Mouse (Mus musculus) kidney, adult 18-20 months (tissue): ENCODE measurements at regions not wholly inside any gene's neighbourhood (a gene's known extent, or its start where the extent isn't known, plus 50 kb on each side); places are given as distances from the start of the nearest gene placed in this dataset.
A peak's percentile ranks its signal among the peaks of the same experiment; 100 is the strongest.

Experiments used
- DNase-seq: peaks from one replicate; pipeline ENCODE4 v3.0.0; 2021

GRCm38 (mm10) chr10:111111020-111111419, 53.5 kb upstream of the Osbpl8 start:
- DNase-seq: no peak

- peak; percentile 73 for DNase-seq
Observed at GRCm38 (mm10) chr10:111108658-111109633, 55.6 kb upstream of the Osbpl8 start.

DNA sequence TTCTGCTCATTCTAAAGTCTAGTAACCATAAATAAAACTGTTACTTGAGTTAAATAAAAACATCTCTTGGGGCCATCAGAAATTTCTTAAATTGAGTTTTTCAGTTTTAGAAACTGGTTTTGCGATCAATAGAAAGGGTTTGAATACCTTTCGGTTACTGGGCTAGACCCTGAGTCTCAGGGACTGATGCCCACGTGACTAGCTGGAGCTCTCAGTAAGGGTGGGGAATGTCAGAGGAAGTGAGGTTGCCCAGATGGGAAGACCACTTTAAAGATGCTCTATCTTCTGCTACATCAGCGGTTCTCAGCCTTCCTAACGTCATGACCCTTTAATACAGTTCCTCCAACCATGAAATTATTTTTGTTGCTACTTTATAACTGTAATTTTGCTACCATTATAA, 56.7 kb upstream of the Osbpl8 start:
- no peak for DNase-seq

DNA sequence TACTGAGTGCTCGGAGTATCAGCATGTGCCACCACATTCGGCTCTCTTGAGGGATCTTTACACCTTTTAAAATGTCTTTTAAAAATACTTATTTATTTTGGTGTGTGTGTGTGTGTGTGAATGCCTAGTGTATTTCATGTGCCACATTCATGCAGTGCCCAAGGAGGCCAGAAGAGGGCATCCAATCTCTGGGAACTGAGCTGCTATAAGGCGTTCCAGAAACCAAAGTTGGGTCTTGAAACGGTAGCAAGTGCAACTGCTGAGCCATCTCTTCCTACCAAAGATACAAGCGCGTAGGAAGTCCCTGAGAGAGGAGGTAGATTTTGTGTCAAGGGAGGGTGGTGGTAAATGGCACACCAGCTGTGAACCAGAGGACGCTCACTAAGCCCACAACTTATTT, 57.2 kb upstream of the Osbpl8 start:
- peak; percentile 82 for DNase-seq

- DNase-seq: no peak
Observed at GRCm38 (mm10) chr10:111106411-111106810, 58.1 kb upstream of the Osbpl8 start.

DNA sequence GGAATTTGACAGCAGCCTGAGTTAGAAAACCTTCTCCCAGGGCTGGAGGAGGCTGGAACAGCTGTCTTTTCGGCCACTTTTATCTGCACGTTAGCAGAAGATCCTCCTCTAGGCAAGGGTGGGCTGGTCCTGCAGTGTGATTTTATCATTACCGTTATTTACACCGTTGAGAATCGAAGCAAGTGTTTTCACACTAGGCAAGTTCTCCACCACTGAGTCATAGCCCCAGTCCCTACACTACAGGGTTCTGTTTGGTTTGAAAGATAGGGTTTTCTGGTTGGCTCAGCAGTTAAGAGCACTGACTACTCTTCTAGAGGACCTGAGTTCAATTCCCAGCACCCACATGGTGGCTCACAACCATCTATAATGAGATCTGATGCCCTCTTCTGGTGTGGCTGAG, 58.9 kb upstream of the Osbpl8 start:
- no peak for DNase-seq

- no peak for DNase-seq
Observed at GRCm38 (mm10) chr10:111103512-111103911, 61.0 kb upstream of the Osbpl8 start.

- DNase-seq: peak; percentile 26
Observed at GRCm38 (mm10) chr10:111103086-111103485, 61.5 kb upstream of the Osbpl8 start.

DNA sequence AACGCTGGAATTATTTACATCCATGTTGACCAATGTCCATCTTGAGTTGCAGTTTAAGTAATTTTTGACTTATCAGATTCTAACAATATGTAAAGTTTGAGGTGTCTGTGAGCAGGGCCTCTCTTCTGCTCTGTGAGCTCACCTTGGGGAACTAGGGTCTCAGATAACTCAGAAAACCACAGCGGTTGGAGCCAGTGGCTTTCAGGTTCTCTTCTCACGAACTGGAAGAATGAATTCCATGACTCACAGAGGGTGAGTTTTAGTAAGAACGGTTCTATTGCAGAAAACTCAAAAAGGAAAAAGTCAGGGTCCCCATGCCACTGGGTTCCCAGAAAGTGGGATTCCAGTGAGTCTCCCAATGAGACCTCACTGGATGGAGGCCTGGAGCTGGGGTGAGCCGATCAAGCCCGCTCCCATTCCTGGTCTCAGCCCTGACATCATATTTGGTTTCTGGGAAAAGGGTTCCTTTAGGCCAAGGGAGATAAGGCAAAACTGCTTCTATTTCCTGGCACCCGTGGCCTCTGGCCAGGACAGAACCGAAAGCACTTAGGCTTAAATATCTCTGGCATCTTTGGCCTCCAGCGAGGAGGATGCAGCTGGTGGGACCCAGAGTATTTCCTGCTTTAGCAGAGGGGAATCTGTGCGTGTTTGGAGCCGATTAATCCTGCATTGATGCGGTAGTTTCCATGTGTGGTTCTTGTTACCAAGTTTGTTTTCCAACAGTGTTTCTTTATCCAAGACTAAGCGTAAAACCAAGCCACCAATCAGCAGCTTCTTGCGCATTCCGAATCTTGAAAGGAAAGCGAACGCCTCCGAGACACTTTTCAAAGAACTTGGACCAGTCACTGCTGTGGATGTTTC, 62.4 kb upstream of the Osbpl8 start:
- peak; percentile 66 for DNase-seq

DNA sequence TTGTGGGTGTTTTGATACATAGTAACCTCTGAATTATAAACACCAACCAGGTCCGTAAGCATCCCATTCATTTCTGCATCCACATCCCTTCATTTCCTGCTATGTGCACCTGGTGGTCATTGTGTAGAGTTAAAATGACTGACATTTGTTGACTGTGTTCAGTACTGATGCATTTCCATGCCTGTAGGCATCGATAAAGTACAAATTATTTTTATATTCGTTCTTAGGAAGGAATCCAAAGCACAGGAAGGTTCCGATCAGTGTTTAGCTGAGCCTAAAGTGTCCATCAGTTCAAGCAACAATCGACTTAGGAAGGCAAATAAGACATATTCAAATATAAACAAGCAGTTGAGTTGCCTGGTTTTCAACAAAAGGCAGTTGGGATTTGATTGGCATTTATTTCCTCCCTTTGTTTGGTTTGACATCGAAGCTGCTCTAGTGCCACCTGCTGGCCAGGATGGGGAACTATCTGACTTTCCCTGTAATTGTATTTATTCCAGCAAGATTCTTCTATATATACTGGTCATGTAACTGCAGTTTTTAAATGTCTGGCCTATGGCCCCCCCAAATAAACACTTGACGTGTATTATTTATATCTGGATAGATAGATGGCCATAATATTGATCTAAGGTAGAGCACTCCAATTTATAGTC, 64.6 kb upstream of the Osbpl8 start:
- DNase-seq: peak; percentile 70

DNA sequence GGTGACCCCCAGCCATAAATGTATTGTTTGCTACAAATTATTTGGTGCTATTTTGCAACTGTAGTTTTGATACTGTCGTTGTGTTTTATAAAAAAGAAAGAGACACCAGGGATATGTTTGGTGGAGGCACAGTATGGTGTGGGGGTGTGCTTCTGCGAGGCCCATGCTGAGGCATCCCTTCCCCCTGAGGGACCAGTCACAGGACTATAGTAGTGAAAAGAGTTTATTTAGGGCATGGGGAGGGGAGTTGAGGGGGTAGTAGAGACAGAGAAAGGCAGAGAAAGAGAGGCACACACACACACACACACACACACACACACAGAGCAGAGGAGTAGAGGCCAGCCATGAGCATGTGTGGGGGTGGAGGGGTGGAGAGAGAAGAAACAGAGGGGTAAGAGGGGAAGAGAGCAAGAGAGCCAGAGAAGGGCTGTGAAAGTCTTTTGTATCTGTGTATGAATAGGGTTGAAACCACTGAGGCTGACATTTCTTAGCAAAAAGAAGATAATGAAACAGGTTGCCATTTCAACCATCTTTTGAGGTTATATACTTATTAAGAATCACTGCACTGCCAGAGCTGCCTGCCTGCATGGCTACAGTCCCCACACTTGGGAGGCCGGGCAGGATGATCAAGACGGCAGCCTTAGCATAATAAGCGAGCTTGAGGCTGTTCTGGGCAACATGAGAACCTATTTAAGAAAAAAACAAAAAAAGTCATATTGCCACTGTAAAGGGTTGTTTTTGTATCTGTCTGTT, 65.3 kb upstream of the Osbpl8 start:
- no peak for DNase-seq

- DNase-seq: no peak
Observed at GRCm38 (mm10) chr10:111097245-111097644, 67.3 kb upstream of the Osbpl8 start.

- DNase-seq: no peak
Observed at GRCm38 (mm10) chr10:111096811-111097210, 67.7 kb upstream of the Osbpl8 start.

DNA sequence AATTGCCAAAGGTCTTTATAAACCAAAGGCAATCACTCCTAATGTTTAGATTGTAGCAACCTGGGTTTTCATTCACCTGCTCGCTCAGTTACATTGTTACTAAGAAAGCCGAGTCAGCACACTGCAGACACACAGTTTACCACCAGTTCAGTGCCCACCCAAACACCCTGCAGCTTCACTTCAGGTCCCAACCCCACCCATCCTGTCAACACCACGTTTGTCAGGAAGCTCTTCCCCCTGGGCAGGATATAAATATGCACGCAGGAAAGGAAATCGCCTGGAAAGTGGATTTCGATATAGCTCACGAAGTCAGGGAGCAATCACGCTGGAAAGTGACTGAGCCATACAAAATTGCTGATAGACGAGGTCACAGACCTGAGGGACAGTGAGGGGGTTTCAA, 70.1 kb upstream of the Osbpl8 start:
- no peak for DNase-seq

DNA sequence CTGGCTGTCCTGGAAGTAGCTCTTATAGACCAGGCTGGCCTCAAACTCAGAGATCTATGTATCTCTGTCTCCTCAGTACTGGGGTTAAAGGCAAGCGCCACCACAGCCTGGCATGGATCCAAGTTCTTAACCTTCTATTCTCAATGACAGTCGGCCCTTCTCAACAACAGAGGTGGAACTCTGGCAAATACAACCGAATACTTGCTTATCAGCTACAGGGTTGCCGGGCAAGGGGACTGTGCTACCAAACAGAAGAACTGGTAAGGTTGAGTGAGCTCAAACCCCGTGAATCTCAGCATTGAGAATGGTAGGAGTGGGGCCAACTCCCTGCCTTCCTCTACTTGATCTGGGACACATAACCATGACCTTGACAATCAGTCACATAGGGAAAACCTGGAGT, 75.2 kb upstream of the Osbpl8 start:
- DNase-seq: no peak

GRCm38 (mm10) chr10:111085561-111085960, 75.6 kb upstream of the Zdhhc17 start:
- no peak for DNase-seq

DNA sequence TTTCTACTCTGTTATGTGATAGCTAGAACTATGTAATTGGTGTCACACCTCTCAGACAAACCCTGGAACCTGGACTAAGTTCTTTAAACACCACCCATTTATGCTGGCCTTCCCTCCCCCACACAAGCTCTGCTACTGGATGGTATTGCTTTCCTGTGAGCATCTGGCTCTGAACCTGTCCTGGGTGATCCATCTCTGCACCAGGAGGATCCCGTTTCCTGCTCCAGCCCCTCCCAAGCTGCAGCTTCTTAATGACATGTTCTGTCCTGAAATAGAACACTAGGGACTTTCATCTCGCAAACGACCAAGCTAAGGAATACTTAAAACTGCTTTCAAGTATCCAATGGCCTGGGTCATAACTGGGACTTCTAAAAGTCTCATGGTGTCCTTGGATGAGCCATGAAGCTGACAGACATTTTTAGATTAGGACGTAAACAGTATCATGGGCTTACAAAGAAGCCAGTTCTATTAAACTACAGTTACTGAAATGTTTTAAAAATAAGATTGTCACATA, 74.4 kb upstream of the Zdhhc17 start:
- DNase-seq: no peak

GRCm38 (mm10) chr10:111083861-111084260, 73.9 kb upstream of the Zdhhc17 start:
- no peak for DNase-seq

GRCm38 (mm10) chr10:111083338-111083737, 73.4 kb upstream of the Zdhhc17 start:
- DNase-seq: no peak

DNA sequence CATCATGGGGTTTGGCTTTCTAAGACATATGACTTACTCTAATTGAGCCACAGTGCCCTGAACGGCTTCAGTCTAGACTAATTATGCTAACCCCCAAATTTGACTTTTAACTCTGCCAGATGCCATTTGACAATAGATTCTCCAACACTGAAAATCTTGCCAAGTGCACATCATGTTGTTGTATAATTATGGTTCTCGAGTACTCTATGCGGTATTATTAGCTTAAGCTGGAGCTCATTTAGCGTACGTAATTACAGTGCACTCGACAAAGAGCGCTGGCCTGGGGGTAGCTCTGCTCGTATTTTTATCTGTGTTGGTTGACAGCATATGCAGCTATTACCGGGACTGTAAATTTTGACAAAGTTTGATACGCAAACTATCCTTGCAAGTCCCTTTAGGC, 70.4 kb upstream of the Zdhhc17 start:
- no peak for DNase-seq

DNA sequence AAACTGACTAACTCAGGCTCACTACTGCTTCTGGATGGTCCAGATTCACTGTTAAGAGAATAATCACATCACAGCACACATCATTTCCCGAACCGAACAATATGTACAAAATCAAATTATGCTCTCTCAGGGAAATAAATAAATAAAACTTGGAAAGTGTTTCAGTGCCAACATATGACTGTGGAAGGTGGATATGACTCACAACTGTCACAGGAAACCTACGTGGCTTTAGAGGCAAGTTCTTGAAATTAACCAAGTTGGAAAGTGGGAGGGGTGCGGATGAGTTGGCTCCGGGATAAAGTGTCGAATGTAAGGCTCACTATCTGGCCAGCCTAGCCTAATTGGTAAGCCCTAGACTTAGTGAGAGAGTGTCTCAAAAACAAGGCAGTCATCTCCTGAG, 69.1 kb upstream of the Zdhhc17 start:
- DNase-seq: no peak

GRCm38 (mm10) chr10:111077632-111078031, 67.7 kb upstream of the Zdhhc17 start:
- DNase-seq: no peak
